Mouse (Mus musculus) neural tube, embryonic 12.5 days (tissue): ENCODE results near the gene Dmrtc1c1. TPM values are rescaled to one million over a fixed set of nuclear protein-coding genes. Genes with fewer than 3 reads are reported as not detected.
"Not testable (repeated sequence)": the region's sequence is repeated elsewhere in the genome, so short reads cannot be mapped to it uniquely, and the experiment has no call there.

Experiments
- ATAC-seq: fragments of 200-750 bp; cut with Nextera tagmentation; 2 replicates; pipeline ENCODE4 v1.8.0; 2017; ENCODE audit warnings: low read depth, mild to moderate bottlenecking, moderate TSS enrichment, moderate library complexity; ENCODE audit not compliant: low FRiP score
- H3K27ac ChIP-seq: fragments of 300-500 bp; sonication (generic); 2 replicates; pipeline ENCODE4 v1.5.1; 2016
- H3K27me3 ChIP-seq: fragments of 300-500 bp; sonication (generic); replicated peaks from 2 replicates; pipeline ENCODE4 v1.6.1; 2016; ENCODE audit warnings: mild to moderate bottlenecking
- H3K36me3 ChIP-seq: fragments of 300-500 bp; sonication (generic); 2 replicates; pipeline ENCODE4 v1.6.1; 2016; ENCODE audit warnings: mild to moderate bottlenecking
- H3K4me1 ChIP-seq: fragments of 300-500 bp; sonication (generic); 2 replicates; pipeline ENCODE4 v1.6.1; 2016
- H3K4me2 ChIP-seq: fragments of 300-500 bp; sonication (generic); replicated peaks from 2 replicates; pipeline ENCODE4 v1.6.1; 2016; ENCODE audit warnings: mild to moderate bottlenecking
- H3K4me3 ChIP-seq: fragments of 300-500 bp; sonication (generic); 2 replicates; pipeline ENCODE4 v1.5.1; 2016
- H3K9ac ChIP-seq: fragments of 300-500 bp; sonication (generic); 2 replicates; pipeline ENCODE4 v1.6.1; 2016; ENCODE audit warnings: mild to moderate bottlenecking
- H3K9me3 ChIP-seq: fragments of 300-500 bp; sonication (generic); 2 replicates; pipeline ENCODE4 v1.6.1; 2016; ENCODE audit warnings: mild to moderate bottlenecking
- WGBS: fragments of 180-500 bp; shearing (Covaris S2); methylation state at CpG from one replicate; pipeline ENCODE4 v1.1.7; 2016; 5-methylcytosine and 5-hydroxymethylcytosine counted together
- polyA plus RNA-seq: library from polyadenylated mRNA; unstranded; fragments of >200 nt; fragmentation: Nextera tagmentation; extraction: Ambion mirVana; gene quantifications from 2 replicates; pipeline ENCODE4 v1.2.1, GENCODE M21; 2016

Gene Dmrtc1c1
- not detected in 2 replicates for polyA plus RNA-seq

DNA sequence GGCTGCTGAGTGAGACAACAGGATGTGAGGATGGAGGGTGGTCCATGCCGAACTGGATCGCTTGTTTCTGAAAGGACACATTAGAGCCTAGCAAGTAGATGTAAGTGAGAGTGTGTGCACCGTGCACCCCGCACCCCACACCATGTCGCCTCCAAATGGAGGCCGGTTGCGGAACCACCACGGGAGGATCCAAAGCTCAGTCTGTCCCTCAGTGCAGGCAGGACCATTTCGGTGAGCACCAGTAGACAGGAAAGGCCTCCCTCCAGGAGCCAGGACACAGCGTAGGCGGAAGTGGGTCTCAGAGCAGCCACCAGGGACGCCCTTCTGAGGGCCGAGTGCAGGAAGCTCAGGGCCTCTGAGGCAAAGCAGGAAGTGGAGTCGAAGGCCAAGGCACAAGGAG lies at the start of gene Dmrtc1c1:
Gene Dmrtc1c1, plus strand, starts transcription at position 301 of the 400 bp plus-strand sequence.
- WGBS = 83% methylated on average over 2 of the region's 14 CpGs
- H3K9ac ChIP-seq, H3K27me3 ChIP-seq, H3K4me1 ChIP-seq, H3K36me3 ChIP-seq, H3K4me2 ChIP-seq, H3K4me3 ChIP-seq, H3K27ac ChIP-seq, ATAC-seq, H3K9me3 ChIP-seq: not testable (repeated sequence)

DNA sequence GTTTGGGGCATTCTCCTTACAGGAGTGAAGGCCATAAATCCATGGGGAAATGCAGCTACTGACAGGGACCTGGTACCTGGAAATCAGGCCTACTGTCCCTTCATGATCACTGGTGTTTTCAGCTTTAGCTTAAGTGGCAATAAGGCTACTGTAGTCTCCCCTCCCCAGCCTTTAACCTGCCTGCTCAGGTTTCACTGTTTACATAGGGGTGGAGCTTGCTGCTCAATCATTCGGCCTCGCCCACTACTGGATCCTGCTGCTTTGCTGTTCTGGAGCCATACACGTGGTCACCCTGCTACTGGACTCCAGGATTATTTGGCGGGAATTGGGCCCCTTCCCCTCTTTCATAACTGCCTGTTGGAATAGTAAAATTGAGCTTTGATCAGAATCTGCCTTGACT lies 36.9 kb upstream of the Dmrtc1c1 start:
- H3K27me3 ChIP-seq = no peaks in the 10 kb centered on the region
- no peak overlapping the region for H3K4me2 ChIP-seq
- H3K4me3 ChIP-seq = no peak overlapping the region
- no peaks in the 10 kb centered on the region for H3K36me3 ChIP-seq
- no peaks in the 10 kb centered on the region for H3K9me3 ChIP-seq
- WGBS = 50% methylated on average over 4 of the region's 4 CpGs
- no peak overlapping the region for H3K9ac ChIP-seq
- no peaks in the 10 kb centered on the region for H3K4me1 ChIP-seq
- no peak overlapping the region for H3K27ac ChIP-seq
- no peak for ATAC-seq

DNA sequence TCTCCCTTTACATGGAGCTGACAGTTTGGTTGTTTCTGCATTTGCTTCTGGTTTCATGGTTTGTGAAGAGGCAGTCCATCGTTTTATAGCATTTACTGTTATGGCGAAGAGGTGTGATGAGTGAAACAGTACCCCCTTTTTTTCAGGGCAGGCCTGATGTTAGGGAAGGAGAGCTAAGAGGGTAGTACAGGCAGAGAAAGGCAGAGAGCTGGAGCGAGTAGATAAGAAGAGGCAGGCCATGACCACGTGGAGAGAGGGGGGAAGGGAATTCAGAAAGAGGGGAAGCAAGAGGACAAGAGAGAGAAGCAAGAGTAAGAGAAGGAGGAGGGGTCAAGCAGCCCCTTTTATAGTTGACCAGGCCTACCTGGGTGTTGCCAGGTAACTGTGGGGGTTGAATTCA lies 9.5 kb downstream of the Dmrtc1c1 start:
- Histone ChIP-seq H3K36me3 (no peaks in the 10 kb centered on the region), H3K27me3 (no peaks in the 10 kb centered on the region), H3K9ac (no peak overlapping the region), H3K9me3 (no peaks in the 10 kb centered on the region), H3K4me1 (no peaks in the 10 kb centered on the region), H3K27ac (no peak overlapping the region), H3K4me3 (no peak overlapping the region), H3K4me2 (no peak overlapping the region)
- 59% methylated on average over 4 of the region's 4 CpGs for WGBS
- no peak for ATAC-seq

DNA sequence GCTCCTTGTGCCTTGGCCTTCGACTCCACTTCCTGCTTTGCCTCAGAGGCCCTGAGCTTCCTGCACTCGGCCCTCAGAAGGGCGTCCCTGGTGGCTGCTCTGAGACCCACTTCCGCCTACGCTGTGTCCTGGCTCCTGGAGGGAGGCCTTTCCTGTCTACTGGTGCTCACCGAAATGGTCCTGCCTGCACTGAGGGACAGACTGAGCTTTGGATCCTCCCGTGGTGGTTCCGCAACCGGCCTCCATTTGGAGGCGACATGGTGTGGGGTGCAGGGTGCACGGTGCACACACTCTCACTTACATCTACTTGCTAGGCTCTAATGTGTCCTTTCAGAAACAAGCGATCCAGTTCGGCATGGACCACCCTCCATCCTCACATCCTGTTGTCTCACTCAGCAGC lies 51.8 kb downstream of the Dmrtc1c1 start, which contains the start of gene Dmrtc1c2:
Gene Dmrtc1c2, minus strand, starts transcription at position 101 of the 400 bp plus-strand sequence.
- H3K4me2 ChIP-seq, H3K4me1 ChIP-seq, ATAC-seq, H3K4me3 ChIP-seq, H3K9me3 ChIP-seq, H3K36me3 ChIP-seq, H3K27ac ChIP-seq, H3K9ac ChIP-seq, H3K27me3 ChIP-seq: not testable (repeated sequence)
- 100% methylated on average over 3 of the region's 13 CpGs for WGBS

Other genes starting within 250 kb of the Dmrtc1c1 start
- gene Phka1, start 158.7 kb upstream of the Dmrtc1c1 start, polyA plus RNA-seq = 7.6 and 7.7 TPM in 2 replicates
- not detected in 2 replicates for gene Gm3880, start 116.0 kb upstream of the Dmrtc1c1 start, polyA plus RNA-seq
- not detected in 2 replicates for gene Gm9112, start 95.3 kb upstream of the Dmrtc1c1 start, polyA plus RNA-seq
- not detected in 2 replicates for gene Dmrtc1b, start 95.1 kb upstream of the Dmrtc1c1 start, polyA plus RNA-seq
- not detected in 2 replicates for gene Dmrtc1c2, start 51.7 kb downstream of the Dmrtc1c1 start, polyA plus RNA-seq
- not detected in 2 replicates for gene 1700031F05Rik, start 65.0 kb downstream of the Dmrtc1c1 start, polyA plus RNA-seq
- gene Dmrtc1a, start 105.7 kb downstream of the Dmrtc1c1 start, polyA plus RNA-seq = 0.64 and 0.96 TPM in 2 replicates
- not detected in 2 replicates for gene 1700011M02Rik, start 105.9 kb downstream of the Dmrtc1c1 start, polyA plus RNA-seq
- not detected in 2 replicates for gene 1700018G05Rik, start 125.4 kb downstream of the Dmrtc1c1 start, polyA plus RNA-seq